Mouse (Mus musculus) ES-E14 (cell line): ENCODE data around the gene Insm1.

Experiments
- CHD2 ChIP-seq: IDR thresholded peaks from 2 replicates; pipeline ENCODE4 v1.6.1; 2014; ENCODE audit warnings: mild to moderate bottlenecking, low read depth, low read length, inconsistent platforms
- HCFC1 ChIP-seq: IDR thresholded peaks from 2 replicates; pipeline ENCODE4 v1.6.1; 2012; ENCODE audit warnings: low read length, inconsistent platforms, borderline replicate concordance; ENCODE audit not compliant: insufficient read depth
- ZC3H11A ChIP-seq: IDR thresholded peaks from 2 replicates; pipeline ENCODE4 v1.6.1; 2012; ENCODE audit warnings: low read depth, mild to moderate bottlenecking, inconsistent platforms, low read length, borderline replicate concordance

DNA sequence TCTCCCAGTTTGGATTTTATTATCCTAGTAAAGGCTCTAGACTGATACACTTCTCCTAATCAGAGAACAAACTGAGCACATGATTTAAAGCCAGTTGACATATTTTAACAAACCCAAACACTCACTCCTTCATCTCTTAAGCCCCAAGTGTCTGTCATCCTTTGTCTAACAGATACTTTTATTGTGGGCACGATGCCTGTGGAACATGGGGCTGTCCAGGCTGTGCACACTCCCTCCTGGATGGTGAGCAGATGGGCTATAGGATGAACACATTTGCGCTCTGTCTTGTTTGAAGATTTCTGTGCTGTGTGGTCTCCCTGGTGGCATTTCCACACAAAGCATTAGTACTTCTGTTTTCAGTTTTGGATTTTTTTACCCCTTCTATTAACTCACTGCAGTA lies 6.7 kb downstream of the Insm1 start:
- no peak for TF ChIP-seq HCFC1
- no peak for TF ChIP-seq CHD2
- no peak for TF ChIP-seq ZC3H11A
